ENCODE assay signal across 19 mouse cellular contexts in the genomic region with DNA sequence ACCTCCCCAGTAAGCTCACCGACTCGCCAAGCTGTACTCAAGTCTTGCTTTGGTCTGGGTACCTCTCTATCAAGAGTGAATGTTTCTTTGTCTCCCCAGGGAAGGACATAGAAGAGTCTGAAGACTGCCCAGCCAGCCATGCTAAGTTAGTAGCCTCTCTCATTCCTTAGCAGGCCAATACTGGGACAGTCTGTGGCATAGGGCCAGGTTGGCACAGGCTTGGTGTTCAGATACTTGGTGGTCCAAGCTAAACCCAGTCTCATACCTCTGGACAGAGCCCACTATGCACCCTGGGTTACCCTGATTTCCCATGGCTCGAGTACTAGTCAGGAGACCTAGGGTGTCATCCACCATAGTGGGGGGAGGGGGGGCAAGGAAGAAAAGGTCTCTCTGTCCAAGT. TPM values are rescaled to one million over a fixed set of nuclear protein-coding genes. Genes with fewer than 3 reads are reported as not detected.
DNase-seq lines count a peak whose midpoint lies in the region; ATAC-seq and TF ChIP-seq lines count a peak whose summit lies in the region.
"Had no signal": no experiment of that assay in that cellular context is flagged by ENCODE, and none has a peak within 500 bp of the region (broad histone marks: within the 10 kb centered on the region; RNA-seq: fewer than 3 reads in every experiment).

No protein-coding gene starts in this region.

- H3K4me1 ChIP-seq in cerebellum, adult 2 months (ENCODE audit: control insufficient read depth, insufficient read depth, low read length) = no peaks in the 10 kb centered on the region
- H3K4me1 ChIP-seq in midbrain, postnatal 0 days (ENCODE audit: insufficient read depth, low read length) = peaks cover 8% of the 10 kb centered on the region; the same call in 1 of the 2 replicates
- peaks cover 30% of the 10 kb centered on the region for H3K4me1 ChIP-seq in midbrain, embryonic 15.5 days
- no peaks in the 10 kb centered on the region for H3K4me1 ChIP-seq in lung, postnatal 0 days (ENCODE audit: insufficient read depth, low read depth, low read length)
- H3K4me1 ChIP-seq: liver, embryonic 15.5 days had no signal

- H3K9ac ChIP-seq in midbrain, postnatal 0 days (replicated peaks; ENCODE audit: low read length, poor library complexity, severe bottlenecking) = no peak overlapping the region
- H3K9ac ChIP-seq in midbrain, embryonic 15.5 days = no peak overlapping the region
- no peak overlapping the region for H3K9ac ChIP-seq in lung, postnatal 0 days (replicated peaks; ENCODE audit: low read depth)
- H3K9ac ChIP-seq: liver, embryonic 15.5 days; lung, embryonic 15.5 days had no signal

- 52% methylated on average over 3 of the region's 3 CpGs for WGBS in cerebellum, adult 2 months
- 76% methylated on average over 3 of the region's 3 CpGs for WGBS in midbrain, postnatal 0 days
- WGBS in midbrain, embryonic 15.5 days = 78% methylated on average over 3 of the region's 3 CpGs
- WGBS in lung, postnatal 0 days = 77% methylated on average over 3 of the region's 3 CpGs

- H3K27ac ChIP-seq in cerebellum, adult 2 months (ENCODE audit: insufficient read depth, low read length) = no peak overlapping the region
- H3K27ac ChIP-seq in midbrain, postnatal 0 days (ENCODE audit: low read depth, low read length) = no peak overlapping the region
- no peak overlapping the region for H3K27ac ChIP-seq in midbrain, embryonic 15.5 days
- no peak overlapping the region for H3K27ac ChIP-seq in lung, postnatal 0 days (ENCODE audit: low read length)
- H3K27ac ChIP-seq: left cerebral cortex, adult 2 months; liver, embryonic 15.5 days; lung, embryonic 15.5 days; macrophage had no signal

- ATAC-seq in midbrain, postnatal 0 days (ENCODE audit: low FRiP score) = no peak
- ATAC-seq in midbrain, embryonic 15.5 days (replicated peaks) = no peak
- ATAC-seq in lung, postnatal 0 days = no peak
- ATAC-seq: Patski had no signal

- no peak for TF ChIP-seq POLR2A in cerebellum, adult 2 months (IDR thresholded peaks at IDR 0.05; ENCODE audit: borderline replicate concordance, insufficient read depth, low read length)
- no peak for TF ChIP-seq POLR2A in brain, embryonic 14.5 days (IDR thresholded peaks at IDR 0.05; ENCODE audit: borderline replicate concordance, extremely low read depth, insufficient read depth, insufficient read length, poor library complexity, severe bottlenecking)

- H3K36me3 ChIP-seq in midbrain, postnatal 0 days (ENCODE audit: insufficient read depth, low read length) = no peaks in the 10 kb centered on the region
- no peaks in the 10 kb centered on the region for H3K36me3 ChIP-seq in midbrain, embryonic 15.5 days (replicated peaks)
- H3K36me3 ChIP-seq in lung, postnatal 0 days (ENCODE audit: insufficient read depth, low read length) = no peaks in the 10 kb centered on the region
- H3K36me3 ChIP-seq: limb, embryonic 10.5 days; liver, embryonic 15.5 days; lung, embryonic 15.5 days; neural tube, embryonic 13.5 days had no signal

- H3K9me3 ChIP-seq in midbrain, postnatal 0 days (ENCODE audit: low read length) = no peaks in the 10 kb centered on the region
- no peaks in the 10 kb centered on the region for H3K9me3 ChIP-seq in midbrain, embryonic 15.5 days
- H3K9me3 ChIP-seq in lung, postnatal 0 days (ENCODE audit: low read length) = no peaks in the 10 kb centered on the region
- H3K9me3 ChIP-seq: forebrain, embryonic 13.5 days; limb, embryonic 10.5 days; liver, embryonic 15.5 days; lung, embryonic 15.5 days; neural tube, embryonic 13.5 days had no signal

- no peaks in the 10 kb centered on the region for H3K27me3 ChIP-seq in cerebellum, adult 2 months (ENCODE audit: control insufficient read depth, insufficient read depth, low read length)
- H3K27me3 ChIP-seq in midbrain, postnatal 0 days (ENCODE audit: insufficient read depth, low read length) = peaks cover 9% of the 10 kb centered on the region
- H3K27me3 ChIP-seq in midbrain, embryonic 15.5 days (replicated peaks) = peaks cover 15% of the 10 kb centered on the region; the same call in 1 of the 2 replicates
- peaks cover 19% of the 10 kb centered on the region for H3K27me3 ChIP-seq in lung, postnatal 0 days (replicated peaks; ENCODE audit: insufficient read depth, low read length)
- H3K27me3 ChIP-seq: Patski had no signal

- TF ChIP-seq CTCF in cerebellum, adult 2 months (IDR thresholded peaks at IDR 0.05; ENCODE audit: borderline replicate concordance, insufficient read depth, low read depth, low read length) = no peak
- no peak for TF ChIP-seq CTCF in midbrain, postnatal 0 days (IDR thresholded peaks at IDR 0.05)
- TF ChIP-seq CTCF in brain, embryonic 14.5 days (IDR thresholded peaks at IDR 0.05; ENCODE audit: borderline replicate concordance, extremely low read depth, insufficient read depth, insufficient read length) = no peak
- no peak for TF ChIP-seq CTCF in lung, postnatal 0 days (IDR thresholded peaks at IDR 0.05)

- H3K4me2 ChIP-seq in midbrain, postnatal 0 days (ENCODE audit: low read depth, low read length, poor library complexity, severe bottlenecking) = no peak overlapping the region
- H3K4me2 ChIP-seq in midbrain, embryonic 15.5 days = no peak overlapping the region
- no peak overlapping the region for H3K4me2 ChIP-seq in lung, postnatal 0 days (replicated peaks; ENCODE audit: low read depth, low read length)

- H3K4me3 ChIP-seq in cerebellum, adult 2 months (replicated peaks; ENCODE audit: insufficient read depth, low read depth, low read length) = no peak overlapping the region
- H3K4me3 ChIP-seq in midbrain, postnatal 0 days (ENCODE audit: low read depth, low read length) = no peak overlapping the region
- H3K4me3 ChIP-seq in midbrain, embryonic 15.5 days = no peak overlapping the region
- no peak overlapping the region for H3K4me3 ChIP-seq in lung, postnatal 0 days (ENCODE audit: low read depth, low read length)
- H3K4me3 ChIP-seq: left cerebral cortex, adult 2 months; liver, embryonic 15.5 days had no signal

- TF ChIP-seq EP300 in lung, postnatal 0 days (IDR thresholded peaks at IDR 0.05) = no peak

- peak; percentile 17 to 29 for DNase-seq in cerebellum, adult 2 months
- DNase-seq in cerebellum, postnatal 4 days (ENCODE audit: low spot score in 2 of 2) = no peak
- DNase-seq in kidney, adult 9 months = peak; percentile 5
- no peak for DNase-seq in kidney, postnatal 4 days
- peak; percentile 50 for DNase-seq in midbrain, postnatal 0 days (ENCODE audit: low spot score)
- peak; percentile 48 for DNase-seq in brain, embryonic 14.5 days (ENCODE audit: low read depth)
- DNase-seq in lung, postnatal 0 days (ENCODE audit: low spot score) = no peak
- DNase-seq: layer of hippocampus, adult 9-11 months; liver had no signal

RNA-seq across cellular contexts. Expression of a gene that starts 1.1 kb away (rescaled TPM):
- 9.3 and 11.0 TPM in 2 replicates for polyA plus RNA-seq in cerebellum, adult 2 months (2012; rRNA removed)
- total RNA-seq in midbrain, postnatal 0 days (2014; rRNA removed) = 86.6 and 93.6 TPM in 2 replicates
- 63.8 and 64.9 TPM in 2 replicates for polyA plus RNA-seq in midbrain, postnatal 0 days (2015; fragmentation: Nextera tagmentation; extraction: Ambion mirVana)
- polyA plus RNA-seq in midbrain, embryonic 15.5 days (2015; fragmentation: Nextera tagmentation; extraction: Ambion mirVana) = 58.8 and 63.9 TPM in 2 replicates
- 32.0 and 48.4 TPM in 2 replicates for polyA plus RNA-seq in brain, embryonic 14.5 days (2012; rRNA removed)
- 2.6 and 3.4 TPM in 2 replicates for polyA plus RNA-seq in lung, postnatal 0 days (2015; fragmentation: Nextera tagmentation; extraction: Ambion mirVana)
- total RNA-seq: hematopoietic stem cell, adult 5-6 weeks had no signal
- polyA plus RNA-seq: macrophage, Patski had no signal

Comparison
In these comparisons a context has a peak if more than half of its experiments do, and no peak if none do; other contexts are left out.
1. DNase-seq: peak in cerebellum, adult 2 months (2 of 2), kidney, adult 9 months (single experiment), midbrain, postnatal 0 days (single experiment) and brain, embryonic 14.5 days (single experiment); none in cerebellum, postnatal 4 days (0 of 2), kidney, postnatal 4 days (0 of 2) and lung, postnatal 0 days (single experiment).